Mouse (Mus musculus) bone marrow, adult 2 months (tissue): ENCODE results near the gene Rpl19.

Experiments used
- CTCF ChIP-seq: fragments of 200-500 bp; IDR thresholded peaks from 2 replicates; pipeline ENCODE4 v1.5.1; 2011; ENCODE audit warnings: low read length, control low read depth; ENCODE audit not compliant: control insufficient read depth, insufficient read depth
- POLR2A ChIP-seq: fragments of 200-500 bp; IDR thresholded peaks from 2 replicates; pipeline ENCODE4 v1.6.1; 2011; ENCODE audit warnings: low read depth, mild to moderate bottlenecking, control low read depth, low read length, borderline replicate concordance; ENCODE audit not compliant: control insufficient read depth

DNA sequence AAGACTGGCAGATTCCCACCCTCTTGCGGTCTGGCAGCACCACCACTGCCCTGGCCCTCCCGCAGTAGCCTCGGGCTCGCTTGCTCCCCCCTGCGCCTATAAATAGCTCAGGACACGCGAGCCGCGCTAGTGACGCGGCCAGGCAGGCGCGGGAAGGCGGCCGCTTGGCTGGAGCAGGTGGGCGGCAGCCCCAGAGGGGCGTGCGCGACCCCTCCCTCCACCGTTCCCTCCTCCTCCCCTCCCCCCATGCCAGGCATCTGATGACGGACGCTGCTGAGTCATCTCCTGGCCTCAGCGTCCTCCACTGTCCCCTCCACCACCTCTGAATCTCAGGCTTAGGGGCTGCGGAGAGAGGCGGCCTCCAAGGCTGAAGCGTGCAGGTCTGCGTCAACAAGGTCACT is 9.5 kb downstream of the Rpl19 start:
- no peak for TF ChIP-seq CTCF
- no peak for TF ChIP-seq POLR2A
